Mouse (Mus musculus): ENCODE measurements at regions not wholly inside any gene's neighbourhood (a gene's known extent, or its start where the extent isn't known, plus 50 kb on each side); places are given as distances from the start of the nearest gene placed in this dataset.

- no peak for TF ChIP-seq POLR2A (IDR thresholded peaks at IDR 0.05; ENCODE audit: control insufficient read depth, low read depth, low read length)
- TF ChIP-seq CTCF (IDR thresholded peaks at IDR 0.05; ENCODE audit: control insufficient read depth, insufficient read depth, insufficient replicate concordance, low read depth, low read length): no peak
These were observed 181.7 kb downstream of the Plpp3 start for GRCm38 (mm10) chr4:105338861-105339260.

All from testis, adult 2 months (tissue).